Mouse (Mus musculus) heart, embryonic 16.5 days (tissue): ENCODE data around the gene Olfml2b. TPM values are rescaled to one million over a fixed set of nuclear protein-coding genes. Genes with fewer than 3 reads are reported as not detected.

Experiments used
- ATAC-seq: fragments of 200-750 bp; cut with Nextera tagmentation; replicated peaks from 2 replicates; pipeline ENCODE4 v1.8.0; 2017; ENCODE audit warnings: moderate number of reproducible peaks; ENCODE audit not compliant: insufficient read depth, low FRiP score; ENCODE audit errors: extremely low read depth
- H3K27ac ChIP-seq: fragments of 300-500 bp; sonication (generic); 2 replicates; pipeline ENCODE4 v1.5.1; 2014; ENCODE audit warnings: mild to moderate bottlenecking, low read length, control low read depth, moderate library complexity
- H3K27me3 ChIP-seq: fragments of 300-500 bp; sonication (generic); 2 replicates; pipeline ENCODE4 v1.6.1; 2014; ENCODE audit warnings: low read length, mixed read lengths; ENCODE audit not compliant: control insufficient read depth, insufficient read depth
- H3K36me3 ChIP-seq: fragments of 300-500 bp; sonication (generic); 2 replicates; pipeline ENCODE4 v1.6.1; 2014; ENCODE audit not compliant: control insufficient read depth, insufficient read depth
- H3K4me1 ChIP-seq: fragments of 300-500 bp; sonication (generic); 2 replicates; pipeline ENCODE4 v1.6.1; 2014; ENCODE audit warnings: low read length, mixed read lengths; ENCODE audit not compliant: control insufficient read depth, insufficient read depth
- H3K4me2 ChIP-seq: fragments of 300-500 bp; sonication (generic); 2 replicates; pipeline ENCODE4 v1.6.1; 2014; ENCODE audit warnings: low read depth, mild to moderate bottlenecking, control low read depth, low read length
- H3K4me3 ChIP-seq: fragments of 300-500 bp; sonication (generic); 2 replicates; pipeline ENCODE4 v1.5.1; 2014; ENCODE audit warnings: mild to moderate bottlenecking, control low read depth, low read length
- H3K9ac ChIP-seq: fragments of 300-500 bp; sonication (generic); 2 replicates; pipeline ENCODE4 v1.6.1; 2014; ENCODE audit warnings: low read length, control low read depth
- H3K9me3 ChIP-seq: fragments of 300-500 bp; sonication (generic); replicated peaks from 2 replicates; pipeline ENCODE4 v1.6.1; 2016; ENCODE audit warnings: low read length; ENCODE audit not compliant: control insufficient read depth
- WGBS: fragments of 180-500 bp; shearing (Covaris S2); extraction: QIAGEN DNeasy Blood & Tissue Kit; methylation state at CpG from one replicate; pipeline ENCODE4 v1.1.7; 2014; 5-methylcytosine and 5-hydroxymethylcytosine counted together
- polyA plus RNA-seq: library from polyadenylated mRNA; unstranded; fragments of >200 nt; fragmentation: Nextera tagmentation; extraction: Ambion mirVana; gene quantifications from 2 replicates; pipeline ENCODE4 v1.2.1, GENCODE M21; 2015

Olfml2b gene
- polyA plus RNA-seq, 1 experiment from 2014 or later = 30.2 TPM

- Histone ChIP-seq H3K4me2 (no peak overlapping the region), H3K4me1 (no peaks in the 10 kb centered on the region), H3K27me3 (no peaks in the 10 kb centered on the region), H3K9me3 (no peaks in the 10 kb centered on the region), H3K36me3 (no peaks in the 10 kb centered on the region), H3K4me3 (no peak overlapping the region), H3K27ac (no peak overlapping the region), H3K9ac (no peak overlapping the region)
- no peak for ATAC-seq
- 90% methylated on average over 3 of the region's 3 CpGs for WGBS
Measured at GRCm38 (mm10) chr1:170611631-170612030, 32.7 kb upstream of the Olfml2b start.

- 53% methylated on average over 18 of the region's 18 CpGs for WGBS
- no peaks in the 10 kb centered on the region for H3K36me3 ChIP-seq
- no peak overlapping the region for H3K27ac ChIP-seq
- no peaks in the 10 kb centered on the region for H3K9me3 ChIP-seq
- H3K4me2 ChIP-seq = no peak overlapping the region; the same call in 1 of the 2 replicates
- H3K27me3 ChIP-seq = no peaks in the 10 kb centered on the region
- no peak overlapping the region for H3K9ac ChIP-seq
- peak; percentile 78 for ATAC-seq
- H3K4me1 ChIP-seq = no peaks in the 10 kb centered on the region
- H3K4me3 ChIP-seq = no peak overlapping the region
Measured at GRCm38 (mm10) chr1:170612968-170613872, 31.1 kb upstream of the Olfml2b start.

GRCm38 (mm10) chr1:170619686-170620374, 24.5 kb upstream of the Olfml2b start:
- no peak overlapping the region for H3K27ac ChIP-seq
- peaks cover 8% of the 10 kb centered on the region for H3K9me3 ChIP-seq
- peaks cover 3% of the 10 kb centered on the region; the same call in 1 of the 2 replicates for H3K36me3 ChIP-seq
- peaks cover 7% of the 10 kb centered on the region for H3K4me1 ChIP-seq
- no peaks in the 10 kb centered on the region for H3K27me3 ChIP-seq
- H3K4me2 ChIP-seq = no peak overlapping the region
- WGBS = 59% methylated on average over 2 of the region's 2 CpGs
- ATAC-seq = no peak
- no peak overlapping the region for H3K9ac ChIP-seq
- H3K4me3 ChIP-seq = no peak overlapping the region

GRCm38 (mm10) chr1:170622934-170623333, 21.4 kb upstream of the Olfml2b start:
- Histone ChIP-seq H3K27ac (peak overlapping the region; percentile 87), H3K4me1 (peaks cover 7% of the 10 kb centered on the region), H3K27me3 (no peaks in the 10 kb centered on the region), H3K36me3 (peaks cover 3% of the 10 kb centered on the region; the same call in 1 of the 2 replicates), H3K4me2 (no peak overlapping the region), H3K9ac (no peak overlapping the region), H3K4me3 (no peak overlapping the region), H3K9me3 (peaks cover 8% of the 10 kb centered on the region)
- 6% methylated on average over 5 of the region's 5 CpGs for WGBS
- ATAC-seq = peak; percentile 97

- 80% methylated on average over 1 of the region's 1 CpGs for WGBS
- no peak for ATAC-seq
Measured at GRCm38 (mm10) chr1:170623432-170623831, 20.9 kb upstream of the Olfml2b start.

GRCm38 (mm10) chr1:170630489-170630888, 13.8 kb upstream of the Olfml2b start:
- no peaks in the 10 kb centered on the region for H3K36me3 ChIP-seq
- WGBS = 87% methylated on average over 4 of the region's 4 CpGs
- H3K4me1 ChIP-seq = no peaks in the 10 kb centered on the region
- no peak overlapping the region for H3K27ac ChIP-seq
- H3K9me3 ChIP-seq = no peaks in the 10 kb centered on the region; the same call in 1 of the 2 replicates
- no peak overlapping the region for H3K4me2 ChIP-seq
- H3K27me3 ChIP-seq = no peaks in the 10 kb centered on the region
- H3K9ac ChIP-seq = no peak overlapping the region
- ATAC-seq = no peak
- H3K4me3 ChIP-seq = no peak overlapping the region

More at GRCm38 (mm10) chr1:170623432-170623831, 20.9 kb upstream of the Olfml2b start:
- Histone ChIP-seq H3K9ac (no peak overlapping the region), H3K4me2 (no peak overlapping the region), H3K27ac (peak overlapping the region; percentile 87), H3K36me3 (peaks cover 3% of the 10 kb centered on the region; the same call in 1 of the 2 replicates), H3K4me3 (no peak overlapping the region), H3K27me3 (no peaks in the 10 kb centered on the region), H3K9me3 (peaks cover 8% of the 10 kb centered on the region), H3K4me1 (peaks cover 7% of the 10 kb centered on the region)

- Histone ChIP-seq H3K4me1 (no peaks in the 10 kb centered on the region), H3K27ac (no peak overlapping the region), H3K9ac (no peak overlapping the region), H3K27me3 (no peaks in the 10 kb centered on the region), H3K36me3 (no peaks in the 10 kb centered on the region), H3K9me3 (no peaks in the 10 kb centered on the region; the same call in 1 of the 2 replicates), H3K4me3 (no peak overlapping the region), H3K4me2 (no peak overlapping the region)
- 94% methylated on average over 5 of the region's 5 CpGs for WGBS
- ATAC-seq = no peak
Measured at GRCm38 (mm10) chr1:170631571-170631970, 12.8 kb upstream of the Olfml2b start.

GRCm38 (mm10) chr1:170632385-170632784, 11.9 kb upstream of the Olfml2b start:
- 12% methylated on average over 3 of the region's 3 CpGs for WGBS
- Histone ChIP-seq H3K36me3 (no peaks in the 10 kb centered on the region), H3K4me2 (no peak overlapping the region), H3K4me3 (no peak overlapping the region), H3K9ac (no peak overlapping the region), H3K9me3 (no peaks in the 10 kb centered on the region; the same call in 1 of the 2 replicates), H3K4me1 (no peaks in the 10 kb centered on the region), H3K27me3 (no peaks in the 10 kb centered on the region), H3K27ac (no peak overlapping the region)
- peak; percentile 73 for ATAC-seq

GRCm38 (mm10) chr1:170632856-170633255, 11.5 kb upstream of the Olfml2b start:
- WGBS = 67% methylated on average over 4 of the region's 4 CpGs
- H3K4me3 ChIP-seq = no peak overlapping the region
- no peak overlapping the region for H3K4me2 ChIP-seq
- H3K27me3 ChIP-seq = no peaks in the 10 kb centered on the region
- no peak overlapping the region for H3K27ac ChIP-seq
- no peaks in the 10 kb centered on the region for H3K4me1 ChIP-seq
- H3K36me3 ChIP-seq = no peaks in the 10 kb centered on the region
- H3K9ac ChIP-seq = no peak overlapping the region
- no peak for ATAC-seq
- H3K9me3 ChIP-seq = no peaks in the 10 kb centered on the region; the same call in 1 of the 2 replicates
